Mouse (Mus musculus) gastrocnemius, adult 2 months (tissue): Measurements from ENCODE around the gene Olfr693. TPM values are rescaled to one million over a fixed set of nuclear protein-coding genes. Genes with fewer than 3 reads are reported as not detected.

ENCODE experiments used
- DNase-seq: peaks from one replicate; pipeline ENCODE4 v3.0.0; 2022
- H3K27ac ChIP-seq: fragments of 200-600 bp; 2 replicates; pipeline ENCODE4 v1.8.1; 2022; ENCODE audit warnings: mild to moderate bottlenecking
- H3K4me3 ChIP-seq: fragments of 200-600 bp; 2 replicates; pipeline ENCODE4 v1.8.1; 2022; ENCODE audit warnings: mild to moderate bottlenecking, moderate library complexity
- CTCF ChIP-seq: fragments of 200-600 bp; IDR thresholded peaks from 2 replicates; pipeline ENCODE4 v1.8.1; 2022; ENCODE audit warnings: antibody characterized with exemption, mild to moderate bottlenecking, moderate library complexity
- intact Hi-C: fragments of 180-260 bp; cut with DNase I; formaldehyde crosslinking; loops from one replicate; pipeline ENCODE4 v1.15.1; 2025
- total RNA-seq, 2 experiments: library from RNA; stranded (reverse); gene quantifications; 2 replicates each; pipeline ENCODE4 v1.2.3; 2021

Gene Olfr693
- total RNA-seq, 2 experiments from 2014 or later: not detected

- no peak for TF ChIP-seq CTCF
- intact Hi-C loops: no loop called here
- DNase-seq: no peak
- Histone ChIP-seq H3K27ac (no peak overlapping the region), H3K4me3 (no peak overlapping the region)
These were observed 39.5 kb downstream of the Olfr693 start for GRCm38 (mm10) chr7:106640839-106641238.

GRCm38 (mm10) chr7:106635560-106635959, 44.8 kb downstream of the Olfr693 start:
- no peak for TF ChIP-seq CTCF
- Histone ChIP-seq H3K4me3 (no peak overlapping the region), H3K27ac (no peak overlapping the region)
- intact Hi-C loops: no loop called here
- DNase-seq: no peak

Other genes with a start within 250 kb of the Olfr693 start
- not detected for gene Olfr694, start 11.2 kb upstream of the Olfr693 start, total RNA-seq
- not detected for gene Olfr695, start 35.8 kb upstream of the Olfr693 start, total RNA-seq
- gene Olfr697, start 61.9 kb upstream of the Olfr693 start, total RNA-seq: not detected
- gene Olfr698, start 74.8 kb upstream of the Olfr693 start, total RNA-seq: not detected
- gene Olfr699, start 112.6 kb upstream of the Olfr693 start, total RNA-seq: not detected
- gene Olfr700, start 128.2 kb upstream of the Olfr693 start, total RNA-seq: not detected
- gene Olfr701, start 133.5 kb upstream of the Olfr693 start, total RNA-seq: not detected
- gene Olfr702, start 153.3 kb upstream of the Olfr693 start, total RNA-seq: not detected
- not detected for gene Olfr703, start 162.8 kb upstream of the Olfr693 start, total RNA-seq
- not detected for gene Olfr704, start 182.6 kb upstream of the Olfr693 start, total RNA-seq
- not detected for gene Olfr705, start 196.3 kb upstream of the Olfr693 start, total RNA-seq
- gene Olfr706, start 207.6 kb upstream of the Olfr693 start, total RNA-seq: not detected
- not detected for gene Olfr707, start 220.7 kb upstream of the Olfr693 start, total RNA-seq
- gene Olfr1532-ps1, start 227.4 kb upstream of the Olfr693 start, total RNA-seq: not detected